Mouse (Mus musculus) adrenal gland, postnatal 14 days (tissue): ENCODE measurements around the gene Gif. TPM values are rescaled to one million over a fixed set of nuclear protein-coding genes. Genes with fewer than 3 reads are reported as not detected.

Experiments used
- DNase-seq: peaks from one replicate; pipeline ENCODE4 v3.0.0; 2021; ENCODE audit warnings: mixed read lengths
- total RNA-seq: library from RNA; stranded (reverse); gene quantifications from 2 replicates; pipeline ENCODE4 v1.2.3, GENCODE M21; 2021

The Gif gene
- total RNA-seq, 1 experiment from 2014 or later = not detected

DNA sequence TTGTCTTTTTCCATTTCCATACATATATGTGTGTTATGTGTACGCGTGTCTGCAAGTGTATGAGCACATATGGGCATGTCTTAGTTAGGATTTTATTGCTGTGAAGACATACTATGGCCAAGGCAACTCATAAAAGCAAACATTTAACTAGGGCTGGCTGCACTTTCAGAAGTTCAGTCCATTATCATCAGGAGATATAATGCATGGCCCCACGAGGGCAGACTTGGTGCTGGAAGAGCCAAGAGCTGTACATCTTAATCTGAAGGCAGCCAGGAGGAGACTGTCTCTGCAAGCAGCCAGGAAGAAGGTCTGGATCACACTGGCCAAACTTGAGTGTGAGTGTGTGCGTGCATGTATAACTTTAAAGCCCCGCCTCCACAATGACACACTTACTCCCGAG lies 47.1 kb downstream of the Gif start:
- no peak for DNase-seq

- DNase-seq = no peak
Observed at GRCm38 (mm10) chr19:11800531-11801315, 53.4 kb downstream of the Gif start.

GRCm38 (mm10) chr19:11804423-11804822 lies 57.1 kb downstream of the Gif start:
- no peak for DNase-seq

- DNase-seq = no peak
Observed at GRCm38 (mm10) chr19:11807251-11807650, 59.9 kb downstream of the Gif start.

GRCm38 (mm10) chr19:11807822-11808221 lies 60.5 kb downstream of the Gif start:
- DNase-seq = no peak

DNA sequence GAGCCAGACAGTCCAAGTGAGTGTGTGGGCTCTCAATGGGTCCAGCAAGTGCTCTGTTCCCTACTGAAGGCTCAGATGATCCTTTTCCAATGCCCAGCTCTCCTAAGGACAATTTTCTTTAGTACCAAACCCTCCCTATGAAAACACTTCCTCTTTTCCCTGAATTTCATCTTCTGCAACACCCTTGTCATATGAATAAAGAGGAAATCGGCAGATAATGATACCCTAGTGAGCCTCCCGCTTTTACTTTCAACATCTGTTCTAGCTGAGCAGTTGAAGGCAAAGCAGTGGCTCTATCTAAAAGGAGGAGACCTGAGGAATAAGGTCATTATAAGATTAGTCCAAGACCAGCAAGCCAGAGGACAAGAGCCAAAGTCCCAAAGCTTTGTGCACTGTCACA lies 61.1 kb downstream of the Gif start:
- DNase-seq = no peak

GRCm38 (mm10) chr19:11810003-11810758 lies 62.8 kb downstream of the Gif start:
- DNase-seq = no peak

DNA sequence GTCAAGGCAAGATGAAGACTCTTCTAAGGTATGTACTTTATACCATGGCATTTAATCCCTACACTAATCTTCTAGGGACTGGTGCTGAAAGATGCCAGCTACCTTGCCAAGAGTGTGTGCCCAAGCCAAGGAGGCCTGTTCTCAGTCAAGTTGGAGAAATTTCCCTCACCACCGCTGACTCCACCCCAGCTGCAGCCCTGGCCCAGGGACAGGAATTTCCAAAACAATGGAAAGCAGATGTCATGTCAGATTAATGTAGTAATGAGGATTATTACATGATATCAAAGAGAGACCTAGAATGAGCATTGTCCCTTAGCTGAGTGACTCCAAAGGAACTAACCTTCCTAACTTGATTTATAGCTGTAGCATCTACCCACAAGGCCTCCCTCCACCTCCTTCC lies 63.5 kb downstream of the Gif start:
- peak; percentile 45 for DNase-seq

DNA sequence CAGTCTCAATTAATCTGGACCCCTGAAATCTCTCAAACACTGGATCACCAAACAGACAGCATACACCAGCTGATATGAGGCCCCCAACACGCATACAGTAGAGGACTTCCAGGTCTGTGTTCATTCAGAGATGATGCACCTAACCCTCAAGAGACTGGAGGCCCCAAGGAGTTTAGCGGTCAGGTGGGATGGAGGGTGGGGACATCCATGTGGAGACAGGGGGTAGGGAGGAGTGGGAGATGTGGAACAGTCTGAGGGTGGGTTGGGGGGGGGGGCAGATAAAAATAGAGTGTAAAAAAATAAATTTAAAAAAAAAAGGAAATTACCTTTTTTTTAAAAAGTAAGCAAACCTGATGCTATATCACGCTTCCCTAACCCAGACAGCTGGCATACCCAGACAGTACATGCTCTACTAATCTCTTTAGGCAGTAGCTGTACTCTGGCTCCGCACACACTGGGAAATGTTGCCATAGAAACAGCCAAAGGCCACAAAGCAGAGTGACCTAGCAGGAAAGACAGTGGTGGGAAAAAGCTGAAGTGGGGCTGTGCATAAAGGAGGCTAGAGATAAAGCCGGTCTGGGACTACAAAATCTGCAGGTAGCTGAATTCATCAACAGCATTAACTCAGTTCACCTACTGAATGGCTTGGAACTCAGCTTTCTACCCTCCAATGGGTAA lies 64.5 kb downstream of the Gif start:
- DNase-seq = peak; percentile 11

Other genes starting within 250 kb of the Gif start
- 3.1 and 22.4 TPM in 2 replicates for gene Ms4a6b, start 231.0 kb upstream of the Gif start, total RNA-seq
- gene Ms4a4d, start 210.8 kb upstream of the Gif start, total RNA-seq = 2.0 and 3.9 TPM in 2 replicates
- 2.1 and 2.7 TPM in 2 replicates for gene Ms4a6d, start 142.7 kb upstream of the Gif start, total RNA-seq
- gene Ms4a2, start 123.8 kb upstream of the Gif start, total RNA-seq = not detected in 2 replicates
- not detected in 2 replicates for gene Ms4a3, start 106.7 kb upstream of the Gif start, total RNA-seq
- not detected in 2 replicates for gene Oosp2, start 87.0 kb upstream of the Gif start, total RNA-seq
- 1.7 and 1.9 TPM in 2 replicates for gene Oosp1, start 56.4 kb upstream of the Gif start, total RNA-seq
- not detected in 2 replicates for gene Oosp3, start 50.5 kb upstream of the Gif start, total RNA-seq
- gene Mrpl16, start 22.8 kb downstream of the Gif start, total RNA-seq = 76.5 and 79.8 TPM in 2 replicates
- 8.0 and 10.1 TPM in 2 replicates for gene Stx3, start 71.8 kb downstream of the Gif start, total RNA-seq
- gene Olfr1417, start 91.7 kb downstream of the Gif start, total RNA-seq = not detected in 2 replicates
- gene Olfr1418, start 113.5 kb downstream of the Gif start, total RNA-seq = not detected in 2 replicates
- gene Olfr1419, start 127.6 kb downstream of the Gif start, total RNA-seq = not detected in 2 replicates
- not detected in 2 replicates for gene Olfr1420, start 139.0 kb downstream of the Gif start, total RNA-seq
- 30.2 and 31.7 TPM in 2 replicates for gene Patl1, start 164.8 kb downstream of the Gif start, total RNA-seq
- 63.9 and 65.6 TPM in 2 replicates for gene Osbp, start 218.4 kb downstream of the Gif start, total RNA-seq